Mouse (Mus musculus): Measurements from ENCODE around the gene Tmed10. TPM values are rescaled to one million over a fixed set of nuclear protein-coding genes. Genes with fewer than 3 reads are reported as not detected.

The Tmed10 gene
- polyA plus RNA-seq, 1 experiment from 2014 or later, result 333 TPM

GRCm38 (mm10) chr12:85380308-85380707 lies 5.7 kb upstream of the Tmed10 start:
- Histone ChIP-seq H3K4me2 (no peak overlapping the region), H3K4me3 (ENCODE audit: low read depth, low read length) (no peak overlapping the region), H3K9ac (no peak overlapping the region), H3K27ac (ENCODE audit: low read depth) (no peak overlapping the region), H3K9me3 (ENCODE audit: low read depth, low read length) (no peaks in the 10 kb centered on the region), H3K27me3 (ENCODE audit: insufficient read depth, low read length) (no peaks in the 10 kb centered on the region), H3K36me3 (ENCODE audit: insufficient read depth) (no peaks in the 10 kb centered on the region), H3K4me1 (ENCODE audit: insufficient read depth) (no peaks in the 10 kb centered on the region)
- DNase-seq (no peak), ATAC-seq (ENCODE audit: insufficient read depth) (peak; percentile 38; the same call in 1 of the 2 replicates)
- no peak for TF ChIP-seq CTCF (IDR thresholded peaks at IDR 0.05; ENCODE audit: low read depth)
- WGBS, result 29% methylated on average over 1 of the region's 1 CpGs

- no peak overlapping the region for H3K4me3 ChIP-seq (ENCODE audit: low read depth, low read length)
- WGBS, result 82% methylated on average over 2 of the region's 2 CpGs
- H3K9me3 ChIP-seq (ENCODE audit: low read depth, low read length), result no peaks in the 10 kb centered on the region
- H3K27ac ChIP-seq (ENCODE audit: low read depth), result no peak overlapping the region
- 0 out of 2 replicates have a peak, but pooled peaks cover 4% of the 10 kb centered on the region for H3K4me1 ChIP-seq (ENCODE audit: insufficient read depth)
- no peaks in the 10 kb centered on the region for H3K36me3 ChIP-seq (ENCODE audit: insufficient read depth)
- H3K9ac ChIP-seq, result no peak overlapping the region
- no peak overlapping the region for H3K4me2 ChIP-seq
- DNase-seq, result no peak
- H3K27me3 ChIP-seq (ENCODE audit: insufficient read depth, low read length), result no peaks in the 10 kb centered on the region
- no peak for TF ChIP-seq CTCF (IDR thresholded peaks at IDR 0.05; ENCODE audit: low read depth)
- no peak for ATAC-seq (ENCODE audit: insufficient read depth)
Measured at GRCm38 (mm10) chr12:85378271-85378670, 3.6 kb upstream of the Tmed10 start.

GRCm38 (mm10) chr12:85373591-85374560 lies 771 bp downstream of the Tmed10 start:
- DNase-seq, result peak; percentile 74
- ATAC-seq (ENCODE audit: insufficient read depth), result peak; percentile 77
- Histone ChIP-seq H3K36me3 (ENCODE audit: insufficient read depth) (0 out of 2 replicates have a peak, but pooled peaks cover 2% of the 10 kb centered on the region), H3K27me3 (ENCODE audit: insufficient read depth, low read length) (no peaks in the 10 kb centered on the region), H3K4me3 (ENCODE audit: low read depth, low read length) (peak overlapping the region; percentile 90), H3K4me1 (ENCODE audit: insufficient read depth) (0 out of 2 replicates have a peak, but pooled peaks cover 8% of the 10 kb centered on the region), H3K4me2 (peak overlapping the region; percentile 85), H3K27ac (ENCODE audit: low read depth) (peak overlapping the region; percentile 88), H3K9ac (peak overlapping the region; percentile 93), H3K9me3 (ENCODE audit: low read depth, low read length) (no peaks in the 10 kb centered on the region)
- WGBS, result under 1% methylated on average over 47 of the region's 53 CpGs
- no peak for TF ChIP-seq CTCF (IDR thresholded peaks at IDR 0.05; ENCODE audit: low read depth)

GRCm38 (mm10) chr12:85372068-85372665 lies 2.5 kb downstream of the Tmed10 start:
- Histone ChIP-seq H3K9me3 (ENCODE audit: low read depth, low read length) (no peaks in the 10 kb centered on the region), H3K4me2 (peak overlapping the region; percentile 85), H3K36me3 (ENCODE audit: insufficient read depth) (0 out of 2 replicates have a peak, but pooled peaks cover 2% of the 10 kb centered on the region), H3K27me3 (ENCODE audit: insufficient read depth, low read length) (no peaks in the 10 kb centered on the region), H3K4me1 (ENCODE audit: insufficient read depth) (0 out of 2 replicates have a peak, but pooled peaks cover 8% of the 10 kb centered on the region), H3K27ac (ENCODE audit: low read depth) (no peak overlapping the region), H3K4me3 (ENCODE audit: low read depth, low read length) (no peak overlapping the region), H3K9ac (no peak overlapping the region)
- TF ChIP-seq CTCF (IDR thresholded peaks at IDR 0.05; ENCODE audit: low read depth), result no peak
- 71% methylated on average over 8 of the region's 8 CpGs for WGBS
- no peak for DNase-seq
- ATAC-seq (ENCODE audit: insufficient read depth), result no peak

- ATAC-seq (ENCODE audit: insufficient read depth), result no peak
- 0 out of 2 replicates have a peak, but pooled peaks cover 2% of the 10 kb centered on the region for H3K36me3 ChIP-seq (ENCODE audit: insufficient read depth)
- DNase-seq, result no peak
Measured at GRCm38 (mm10) chr12:85368441-85369063, 6.1 kb downstream of the Tmed10 start.

GRCm38 (mm10) chr12:85366271-85366670 lies 8.4 kb downstream of the Tmed10 start:
- no peak overlapping the region for H3K27ac ChIP-seq (ENCODE audit: low read depth)
- WGBS, result 80% methylated on average over 3 of the region's 3 CpGs
- H3K27me3 ChIP-seq (ENCODE audit: insufficient read depth, low read length), result no peaks in the 10 kb centered on the region
- H3K4me1 ChIP-seq (ENCODE audit: insufficient read depth), result no peaks in the 10 kb centered on the region
- no peaks in the 10 kb centered on the region for H3K9me3 ChIP-seq (ENCODE audit: low read depth, low read length)
- H3K4me3 ChIP-seq (ENCODE audit: low read depth, low read length), result no peak overlapping the region
- TF ChIP-seq CTCF (IDR thresholded peaks at IDR 0.05; ENCODE audit: low read depth), result no peak
- H3K4me2 ChIP-seq, result no peak overlapping the region
- ATAC-seq (ENCODE audit: insufficient read depth), result no peak
- H3K9ac ChIP-seq, result no peak overlapping the region
- no peaks in the 10 kb centered on the region for H3K36me3 ChIP-seq (ENCODE audit: insufficient read depth)
- DNase-seq, result no peak

More at GRCm38 (mm10) chr12:85368441-85369063, 6.1 kb downstream of the Tmed10 start:
- no peak overlapping the region for H3K27ac ChIP-seq (ENCODE audit: low read depth)
- H3K4me1 ChIP-seq (ENCODE audit: insufficient read depth), result 0 out of 2 replicates have a peak, but pooled peaks cover 5% of the 10 kb centered on the region
- H3K9me3 ChIP-seq (ENCODE audit: low read depth, low read length), result no peaks in the 10 kb centered on the region
- no peak overlapping the region for H3K9ac ChIP-seq
- no peak overlapping the region for H3K4me2 ChIP-seq
- H3K27me3 ChIP-seq (ENCODE audit: insufficient read depth, low read length), result no peaks in the 10 kb centered on the region
- WGBS, result 68% methylated on average over 6 of the region's 6 CpGs
- no peak overlapping the region for H3K4me3 ChIP-seq (ENCODE audit: low read depth, low read length)
- TF ChIP-seq CTCF (IDR thresholded peaks at IDR 0.05; ENCODE audit: low read depth), result no peak

All from lung, embryonic 14.5 days (tissue).